Mouse (Mus musculus): Measurements from ENCODE around the gene Fstl1.

Gene Fstl1

GRCm38 (mm10) chr16:37777796-37778475, 1.3 kb downstream of the Fstl1 start:
- no peak for TF ChIP-seq GATA4 (IDR thresholded peaks at IDR 0.05; ENCODE audit: insufficient replicate concordance, low read length)

GRCm38 (mm10) chr16:37778529-37778928, 1.9 kb downstream of the Fstl1 start:
- TF ChIP-seq GATA4 (IDR thresholded peaks at IDR 0.05; ENCODE audit: insufficient replicate concordance, low read length) = no peak

GRCm38 (mm10) chr16:37779651-37780280, 3.1 kb downstream of the Fstl1 start:
- no peak for TF ChIP-seq GATA4 (IDR thresholded peaks at IDR 0.05; ENCODE audit: insufficient replicate concordance, low read length)

GRCm38 (mm10) chr16:37780386-37780785, 3.7 kb downstream of the Fstl1 start:
- no peak for TF ChIP-seq GATA4 (IDR thresholded peaks at IDR 0.05; ENCODE audit: insufficient replicate concordance, low read length)

DNA sequence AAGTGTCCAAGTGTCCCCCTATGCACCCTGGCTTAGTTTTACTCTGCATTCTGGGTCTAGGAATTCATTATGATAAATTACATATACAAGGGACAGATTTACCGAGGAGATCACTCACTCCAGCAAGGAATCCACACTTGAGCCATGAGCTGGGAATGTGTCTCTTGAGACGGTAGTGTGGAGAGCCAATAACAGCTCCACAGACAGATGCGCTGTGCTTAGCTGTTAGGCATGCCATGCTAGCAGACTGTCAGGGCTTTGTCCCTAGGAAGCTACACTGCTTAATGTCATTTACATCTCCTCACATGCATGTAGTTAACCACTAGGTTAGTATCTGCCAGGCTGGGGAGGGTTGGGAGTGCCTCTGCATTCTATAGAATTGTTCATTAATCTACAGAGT, 4.2 kb downstream of the Fstl1 start:
- TF ChIP-seq GATA4 (IDR thresholded peaks at IDR 0.05; ENCODE audit: insufficient replicate concordance, low read length) = no peak

GRCm38 (mm10) chr16:37784526-37784925, 7.9 kb downstream of the Fstl1 start:
- TF ChIP-seq GATA4 (IDR thresholded peaks at IDR 0.05; ENCODE audit: insufficient replicate concordance, low read length) = no peak

- TF ChIP-seq GATA4 (IDR thresholded peaks at IDR 0.05; ENCODE audit: insufficient replicate concordance, low read length) = no peak
These were observed 11.0 kb downstream of the Fstl1 start for GRCm38 (mm10) chr16:37787558-37788194.

DNA sequence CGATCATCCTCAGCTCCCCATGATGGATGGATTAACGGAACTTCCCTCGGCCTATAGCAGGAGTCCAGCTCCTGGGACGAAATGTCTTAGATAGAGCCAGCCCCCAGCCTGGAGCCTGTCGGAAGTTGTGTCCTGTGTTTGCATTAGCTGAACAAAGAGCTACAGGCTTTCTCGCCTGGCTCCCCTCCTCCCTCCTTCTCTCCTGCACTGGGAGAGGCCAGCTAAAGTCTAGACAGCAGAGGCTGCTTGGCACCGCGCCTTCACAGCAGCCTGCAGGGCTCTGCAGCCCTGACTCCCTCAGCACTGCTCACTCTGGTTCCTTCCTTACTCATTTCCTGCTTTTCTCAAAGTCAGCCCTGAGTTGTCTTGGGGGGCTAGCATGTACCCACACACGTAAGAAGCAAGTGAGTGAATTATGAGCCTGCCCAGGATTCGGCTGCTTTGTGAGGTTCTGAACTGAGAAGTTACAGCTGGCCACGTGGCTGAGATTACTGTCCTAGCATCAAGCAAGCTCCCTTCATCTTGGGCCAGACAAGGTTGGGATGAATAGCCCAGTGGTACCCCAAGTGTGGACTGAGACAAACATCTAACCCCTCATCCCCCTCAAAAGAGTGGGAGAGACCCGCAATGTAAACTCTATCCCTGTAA, 11.8 kb downstream of the Fstl1 start:
- no peak for TF ChIP-seq GATA4 (IDR thresholded peaks at IDR 0.05; ENCODE audit: insufficient replicate concordance, low read length)

DNA sequence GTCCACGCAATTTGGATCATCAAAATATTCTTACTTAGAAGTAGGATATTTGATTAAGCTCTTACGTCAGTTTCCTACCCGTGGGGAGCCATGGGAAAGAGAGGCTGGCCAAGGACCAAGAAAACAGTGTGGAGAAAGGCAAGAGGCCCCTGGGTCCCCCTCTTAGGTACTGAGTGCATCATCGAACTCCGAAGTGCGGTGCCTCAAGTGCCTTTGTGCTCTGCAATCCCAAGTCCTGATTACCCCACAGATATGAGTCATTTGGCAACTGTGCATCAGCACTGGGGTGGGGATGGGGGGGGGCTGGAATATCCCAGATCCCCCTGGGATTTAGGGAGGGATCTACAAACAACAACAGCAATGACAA, 12.3 kb downstream of the Fstl1 start:
- no peak for TF ChIP-seq GATA4 (IDR thresholded peaks at IDR 0.05; ENCODE audit: insufficient replicate concordance, low read length)

GRCm38 (mm10) chr16:37789394-37789920, 12.8 kb downstream of the Fstl1 start:
- TF ChIP-seq GATA4 (IDR thresholded peaks at IDR 0.05; ENCODE audit: insufficient replicate concordance, low read length) = no peak

DNA sequence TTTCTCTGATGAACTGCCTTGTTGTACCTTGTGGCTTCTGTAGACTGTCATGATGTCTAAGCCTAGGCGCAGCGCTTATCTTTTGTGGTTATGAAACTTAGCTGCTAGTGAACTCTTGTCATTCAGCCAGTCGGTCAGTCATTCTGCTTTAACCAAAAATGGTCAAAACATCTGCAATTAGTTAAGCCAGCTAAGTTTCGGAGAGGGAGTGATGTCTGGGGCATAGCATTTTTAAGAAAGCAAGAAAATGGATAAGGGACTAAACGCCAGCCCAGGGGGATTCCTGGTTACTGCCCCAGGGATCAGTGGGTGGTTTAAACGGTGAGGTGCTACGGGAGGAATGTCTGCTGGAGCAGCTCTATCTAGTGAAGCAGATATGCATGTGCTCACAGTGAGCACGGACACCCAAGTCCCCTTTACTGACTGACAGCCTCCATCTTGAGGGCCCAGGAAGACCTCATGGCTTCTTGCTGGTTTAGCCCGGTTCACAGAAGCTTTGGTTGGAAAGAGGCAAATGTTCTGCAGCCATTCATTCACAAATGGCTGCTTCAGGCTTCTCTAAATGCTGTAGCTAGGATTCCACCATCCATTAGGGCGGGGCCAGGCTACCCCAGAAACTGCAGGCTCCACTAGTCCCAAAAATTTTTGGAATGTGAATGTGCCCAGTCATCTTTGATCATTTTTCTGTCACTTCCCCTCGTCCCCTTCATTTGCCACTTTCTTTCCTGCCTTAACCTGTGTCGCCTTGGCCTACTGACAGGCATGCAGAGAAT, 13.5 kb downstream of the Fstl1 start:
- TF ChIP-seq GATA4 (IDR thresholded peaks at IDR 0.05; ENCODE audit: insufficient replicate concordance, low read length) = no peak

DNA sequence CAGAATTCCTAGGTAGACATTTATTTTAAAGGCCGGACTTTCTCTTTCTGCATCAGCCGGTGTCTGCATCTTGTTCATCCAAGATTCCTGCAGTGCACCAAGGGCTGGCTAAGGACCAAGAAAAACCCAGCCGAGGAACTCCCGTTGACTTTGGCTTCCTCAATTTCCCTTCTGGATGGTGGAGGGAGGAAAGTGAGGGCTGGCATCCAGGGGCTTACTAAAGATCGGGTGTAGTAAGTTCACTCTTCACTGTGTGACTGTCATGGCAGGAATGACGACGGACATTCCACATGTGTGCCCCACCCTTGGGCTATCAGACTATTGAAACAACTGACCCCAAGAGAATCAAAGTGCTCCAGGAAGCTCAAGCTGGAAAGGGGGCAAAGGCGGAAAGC, 14.1 kb downstream of the Fstl1 start:
- TF ChIP-seq GATA4 (IDR thresholded peaks at IDR 0.05; ENCODE audit: insufficient replicate concordance, low read length) = no peak

DNA sequence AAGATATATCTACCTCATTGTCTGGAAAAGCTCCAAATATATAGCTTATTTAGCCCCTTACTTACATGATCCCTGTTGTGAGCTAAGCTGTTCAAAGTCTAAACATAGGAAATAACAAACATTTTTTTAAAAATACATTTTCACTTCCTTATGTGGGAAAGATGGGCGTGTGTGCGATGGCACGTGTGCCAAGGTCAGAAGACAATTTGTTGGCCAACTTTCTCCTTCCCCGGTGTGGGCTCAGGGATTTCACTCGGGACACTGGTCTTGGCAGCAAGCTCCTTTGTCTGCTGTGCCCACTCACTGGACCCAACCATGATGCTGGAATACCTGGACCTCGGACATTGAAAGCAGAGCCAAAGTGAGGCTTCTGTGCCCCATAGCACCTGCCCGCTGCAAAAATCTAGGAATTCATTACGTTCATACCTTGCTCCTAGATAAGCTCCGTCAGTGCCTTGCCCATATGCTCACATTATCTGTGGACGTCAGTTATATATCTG, 19.0 kb downstream of the Fstl1 start:
- TF ChIP-seq GATA4 (IDR thresholded peaks at IDR 0.05; ENCODE audit: insufficient replicate concordance, low read length) = no peak

DNA sequence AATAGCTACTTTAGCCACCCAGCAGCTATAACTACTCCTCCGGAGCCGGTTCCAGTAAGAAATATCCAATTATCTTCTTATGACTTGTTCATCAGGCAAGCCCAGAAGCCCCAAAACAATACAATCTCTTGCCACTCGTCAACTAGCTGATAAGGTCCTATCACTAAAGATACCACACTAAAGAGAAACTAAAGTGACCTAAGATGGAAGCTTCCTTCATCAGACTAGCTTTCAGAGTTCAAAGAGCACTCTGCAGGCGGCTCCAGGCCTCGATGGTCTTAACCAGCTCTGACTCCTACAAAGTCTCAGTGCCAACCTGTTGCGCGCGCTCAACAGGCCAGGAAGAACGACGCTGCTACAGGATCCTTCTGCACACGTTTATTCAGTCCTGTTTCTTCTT, 19.6 kb downstream of the Fstl1 start:
- no peak for TF ChIP-seq GATA4 (IDR thresholded peaks at IDR 0.05; ENCODE audit: insufficient replicate concordance, low read length)

DNA sequence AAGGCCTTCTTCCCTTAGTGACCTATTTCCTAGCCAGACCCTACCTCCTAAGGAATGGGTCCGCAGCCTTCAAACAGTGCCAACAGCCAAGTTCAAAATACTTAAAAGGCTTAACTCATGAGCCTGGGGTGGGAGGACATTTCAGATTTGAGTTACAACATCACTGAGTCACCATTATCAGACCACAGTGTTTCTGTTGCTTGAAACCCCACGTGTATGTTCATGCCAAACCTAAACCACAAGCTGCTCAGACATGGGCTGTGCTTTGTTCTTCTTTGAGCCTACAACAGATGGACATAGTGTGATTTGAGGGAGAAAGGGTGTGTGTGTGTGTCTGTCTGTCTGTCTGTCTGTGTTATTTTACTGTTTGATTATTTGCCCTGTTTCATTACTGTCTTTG, 24.4 kb downstream of the Fstl1 start:
- no peak for TF ChIP-seq GATA4 (IDR thresholded peaks at IDR 0.05; ENCODE audit: insufficient replicate concordance, low read length)

All from liver, adult (tissue).